Mouse (Mus musculus) testis, adult 2 months (tissue): ENCODE measurements around the gene Smim14.

ENCODE experiments used
- CTCF ChIP-seq: fragments of 200-500 bp; IDR thresholded peaks from 2 replicates; pipeline ENCODE4 v1.5.1; 2012; ENCODE audit warnings: low read depth, mild to moderate bottlenecking, inconsistent platforms, low read length, moderate library complexity; ENCODE audit not compliant: control insufficient read depth, insufficient read depth, insufficient replicate concordance
- POLR2A ChIP-seq: fragments of 200-500 bp; IDR thresholded peaks from 2 replicates; pipeline ENCODE4 v1.6.1; 2012; ENCODE audit warnings: low read depth, mild to moderate bottlenecking, inconsistent platforms, low read length, moderate library complexity; ENCODE audit not compliant: control insufficient read depth

- TF ChIP-seq CTCF: no peak
- no peak for TF ChIP-seq POLR2A
These were observed 49.3 kb upstream of the Smim14 start for GRCm38 (mm10) chr5:65586291-65586690.
